Mouse (Mus musculus) forebrain, embryonic 16.5 days (tissue): ENCODE results near the gene Htra2. TPM values are rescaled to one million over a fixed set of nuclear protein-coding genes. Genes with fewer than 3 reads are reported as not detected.

ENCODE experiments used
- ATAC-seq: fragments of 200-750 bp; cut with Nextera tagmentation; 2 replicates; pipeline ENCODE4 v1.8.0; 2017; ENCODE audit warnings: mild to moderate bottlenecking, moderate library complexity
- H3K27ac ChIP-seq: fragments of 300-500 bp; sonication (generic); 2 replicates; pipeline ENCODE4 v1.5.1; 2014; ENCODE audit warnings: low read length, control low read depth
- H3K27me3 ChIP-seq: fragments of 300-500 bp; sonication (generic); replicated peaks from 2 replicates; pipeline ENCODE4 v1.6.1; 2014; ENCODE audit warnings: low read length; ENCODE audit not compliant: control insufficient read depth, insufficient read depth
- H3K36me3 ChIP-seq: fragments of 300-500 bp; sonication (generic); 2 replicates; pipeline ENCODE4 v1.6.1; 2014; ENCODE audit not compliant: control insufficient read depth, insufficient read depth
- H3K4me1 ChIP-seq: fragments of 300-500 bp; sonication (generic); replicated peaks from 2 replicates; pipeline ENCODE4 v1.6.1; 2014; ENCODE audit warnings: low read length; ENCODE audit not compliant: control insufficient read depth, insufficient read depth
- H3K4me2 ChIP-seq: fragments of 300-500 bp; sonication (generic); 2 replicates; pipeline ENCODE4 v1.6.1; 2014; ENCODE audit warnings: mild to moderate bottlenecking, low read length, control low read depth
- H3K4me3 ChIP-seq: fragments of 300-500 bp; sonication (generic); replicated peaks from 2 replicates; pipeline ENCODE4 v1.5.1; 2014; ENCODE audit warnings: mild to moderate bottlenecking, low read length, control low read depth
- H3K9ac ChIP-seq: fragments of 300-500 bp; sonication (generic); replicated peaks from 2 replicates; pipeline ENCODE4 v1.6.1; 2014; ENCODE audit warnings: low read depth, low read length, control low read depth
- H3K9me3 ChIP-seq: fragments of 300-500 bp; sonication (generic); 2 replicates; pipeline ENCODE4 v1.6.1; 2016; ENCODE audit warnings: low read length; ENCODE audit not compliant: control insufficient read depth
- WGBS: fragments of 180-500 bp; shearing (Covaris S2); extraction: QIAGEN DNeasy Blood & Tissue Kit; methylation state at CpG from one replicate; pipeline ENCODE4 v1.1.7; 2014; 5-methylcytosine and 5-hydroxymethylcytosine counted together
- polyA plus RNA-seq: library from polyadenylated mRNA; unstranded; fragments of >200 nt; fragmentation: Nextera tagmentation; extraction: Ambion mirVana; gene quantifications from 2 replicates; pipeline ENCODE4 v1.2.1, GENCODE M21; 2015

The Htra2 gene
- polyA plus RNA-seq, 1 experiment from 2014 or later = 77.8 TPM

- ATAC-seq = no peak
- H3K4me1 ChIP-seq = no peaks in the 10 kb centered on the region
- H3K9me3 ChIP-seq = no peaks in the 10 kb centered on the region
- no peak overlapping the region for H3K9ac ChIP-seq
- 75% methylated on average over 12 of the region's 12 CpGs for WGBS
- no peak overlapping the region for H3K4me3 ChIP-seq
- no peak overlapping the region for H3K27ac ChIP-seq
- no peaks in the 10 kb centered on the region for H3K27me3 ChIP-seq
- H3K4me2 ChIP-seq = no peak overlapping the region
- no peaks in the 10 kb centered on the region for H3K36me3 ChIP-seq
Measured at GRCm38 (mm10) chr6:83014482-83015466, 40.3 kb downstream of the Htra2 start.

- H3K9me3 ChIP-seq = no peaks in the 10 kb centered on the region
- H3K9ac ChIP-seq = no peak overlapping the region
- no peaks in the 10 kb centered on the region for H3K4me1 ChIP-seq
- H3K4me3 ChIP-seq = no peak overlapping the region
- WGBS = 67% methylated on average over 5 of the region's 5 CpGs
- ATAC-seq = no peak
- no peaks in the 10 kb centered on the region for H3K36me3 ChIP-seq
- H3K27me3 ChIP-seq = no peaks in the 10 kb centered on the region
- no peak overlapping the region for H3K27ac ChIP-seq
- no peak overlapping the region for H3K4me2 ChIP-seq
Measured at GRCm38 (mm10) chr6:83013444-83013843, 41.6 kb downstream of the Htra2 start.

GRCm38 (mm10) chr6:83011756-83012155 is 43.3 kb downstream of the Htra2 start:
- H3K27me3 ChIP-seq = no peaks in the 10 kb centered on the region
- H3K9me3 ChIP-seq = no peaks in the 10 kb centered on the region
- H3K4me1 ChIP-seq = no peaks in the 10 kb centered on the region
- 71% methylated on average over 6 of the region's 6 CpGs for WGBS
- H3K4me3 ChIP-seq = no peak overlapping the region
- H3K9ac ChIP-seq = no peak overlapping the region
- no peak for ATAC-seq
- H3K36me3 ChIP-seq = no peaks in the 10 kb centered on the region
- H3K27ac ChIP-seq = no peak overlapping the region
- no peak overlapping the region for H3K4me2 ChIP-seq

- Histone ChIP-seq H3K4me2 (no peak overlapping the region), H3K27ac (no peak overlapping the region), H3K27me3 (no peaks in the 10 kb centered on the region), H3K4me3 (no peak overlapping the region), H3K9ac (no peak overlapping the region), H3K4me1 (no peaks in the 10 kb centered on the region), H3K9me3 (no peaks in the 10 kb centered on the region), H3K36me3 (no peaks in the 10 kb centered on the region)
- WGBS = 90% methylated on average over 7 of the region's 7 CpGs
- no peak for ATAC-seq
Measured at GRCm38 (mm10) chr6:83011255-83011654, 43.8 kb downstream of the Htra2 start.

GRCm38 (mm10) chr6:83010010-83010409 is 45.1 kb downstream of the Htra2 start:
- H3K4me1 ChIP-seq = no peaks in the 10 kb centered on the region
- H3K36me3 ChIP-seq = no peaks in the 10 kb centered on the region
- H3K27ac ChIP-seq = no peak overlapping the region
- ATAC-seq = no peak
- no peak overlapping the region for H3K9ac ChIP-seq
- H3K9me3 ChIP-seq = no peaks in the 10 kb centered on the region
- no peak overlapping the region for H3K4me3 ChIP-seq
- H3K27me3 ChIP-seq = no peaks in the 10 kb centered on the region
- no peak overlapping the region for H3K4me2 ChIP-seq
- WGBS = 69% methylated on average over 7 of the region's 7 CpGs

- Histone ChIP-seq H3K4me1 (no peaks in the 10 kb centered on the region), H3K4me3 (no peak overlapping the region), H3K36me3 (no peaks in the 10 kb centered on the region), H3K27ac (no peak overlapping the region), H3K27me3 (no peaks in the 10 kb centered on the region), H3K9me3 (no peaks in the 10 kb centered on the region), H3K9ac (no peak overlapping the region), H3K4me2 (no peak overlapping the region)
- WGBS = 84% methylated on average over 3 of the region's 3 CpGs
- no peak for ATAC-seq
Measured at GRCm38 (mm10) chr6:83008659-83009058, 46.4 kb downstream of the Htra2 start.

- no peaks in the 10 kb centered on the region for H3K9me3 ChIP-seq
- H3K4me1 ChIP-seq = no peaks in the 10 kb centered on the region
- no peak overlapping the region for H3K4me3 ChIP-seq
- H3K27ac ChIP-seq = no peak overlapping the region
- no peak for ATAC-seq
- 85% methylated on average over 6 of the region's 6 CpGs for WGBS
- no peak overlapping the region for H3K4me2 ChIP-seq
- no peak overlapping the region for H3K9ac ChIP-seq
- no peaks in the 10 kb centered on the region for H3K36me3 ChIP-seq
- H3K27me3 ChIP-seq = no peaks in the 10 kb centered on the region
Measured at GRCm38 (mm10) chr6:83006114-83006513, 49.0 kb downstream of the Htra2 start.

GRCm38 (mm10) chr6:83005444-83006011 is 49.5 kb downstream of the Htra2 start:
- no peak overlapping the region for H3K27ac ChIP-seq
- H3K4me3 ChIP-seq = no peak overlapping the region
- 90% methylated on average over 10 of the region's 10 CpGs for WGBS
- H3K9ac ChIP-seq = no peak overlapping the region
- no peaks in the 10 kb centered on the region for H3K27me3 ChIP-seq
- ATAC-seq = no peak
- no peaks in the 10 kb centered on the region for H3K4me1 ChIP-seq
- H3K36me3 ChIP-seq = no peaks in the 10 kb centered on the region
- H3K9me3 ChIP-seq = no peaks in the 10 kb centered on the region
- no peak overlapping the region for H3K4me2 ChIP-seq

GRCm38 (mm10) chr6:83004872-83005271 is 50.2 kb downstream of the Htra2 start:
- Histone ChIP-seq H3K4me2 (no peak overlapping the region), H3K27me3 (no peaks in the 10 kb centered on the region), H3K4me1 (no peaks in the 10 kb centered on the region), H3K27ac (no peak overlapping the region), H3K9ac (no peak overlapping the region), H3K9me3 (no peaks in the 10 kb centered on the region), H3K36me3 (no peaks in the 10 kb centered on the region), H3K4me3 (no peak overlapping the region)
- WGBS = 56% methylated on average over 7 of the region's 7 CpGs
- ATAC-seq = no peak
